Mouse (Mus musculus): ENCODE data around the gene Psmc3. TPM values are rescaled to one million over a fixed set of nuclear protein-coding genes. Genes with fewer than 3 reads are reported as not detected.
"Not testable (repeated sequence)": the region's sequence is repeated elsewhere in the genome, so short reads cannot be mapped to it uniquely, and the experiment has no call there.

Gene Psmc3
- polyA plus RNA-seq, 1 experiment from 2014 or later = 246 TPM

- Histone ChIP-seq H3K9ac (no peak overlapping the region), H3K4me3 (no peak overlapping the region), H3K27me3 (no peaks in the 10 kb centered on the region), H3K27ac (replicated peaks) (no peak overlapping the region), H3K4me2 (no peak overlapping the region), H3K9me3 (no peaks in the 10 kb centered on the region), H3K4me1 (replicated peaks) (no peaks in the 10 kb centered on the region), H3K36me3 (no peaks in the 10 kb centered on the region)
- WGBS = 92% methylated on average over 5 of the region's 5 CpGs
- ATAC-seq (ENCODE audit: low read depth) = no peak
Measured at GRCm38 (mm10) chr2:91109241-91109640, 55.4 kb downstream of the Psmc3 start.

GRCm38 (mm10) chr2:91109807-91110385, 56.1 kb downstream of the Psmc3 start:
- Histone ChIP-seq H3K36me3 (no peaks in the 10 kb centered on the region), H3K4me2 (no peak overlapping the region), H3K4me3 (no peak overlapping the region), H3K9ac (no peak overlapping the region), H3K4me1 (replicated peaks) (0 out of 2 replicates have a peak, but pooled peaks cover under 1% of the 10 kb centered on the region), H3K27me3 (no peaks in the 10 kb centered on the region), H3K27ac (replicated peaks) (no peak overlapping the region), H3K9me3 (no peaks in the 10 kb centered on the region)
- 89% methylated on average over 5 of the region's 5 CpGs for WGBS
- ATAC-seq (ENCODE audit: low read depth) = no peak

GRCm38 (mm10) chr2:91110429-91110828, 56.6 kb downstream of the Psmc3 start:
- H3K9me3 ChIP-seq = no peaks in the 10 kb centered on the region
- H3K36me3 ChIP-seq = no peaks in the 10 kb centered on the region
- H3K27ac ChIP-seq (replicated peaks) = no peak overlapping the region
- peaks cover 6% of the 10 kb centered on the region for H3K4me1 ChIP-seq (replicated peaks)
- H3K4me3 ChIP-seq = no peak overlapping the region
- no peak for ATAC-seq (ENCODE audit: low read depth)
- WGBS = 75% methylated on average over 6 of the region's 6 CpGs
- H3K4me2 ChIP-seq = no peak overlapping the region
- no peak overlapping the region for H3K9ac ChIP-seq
- no peaks in the 10 kb centered on the region; the same call in 1 of the 2 replicates for H3K27me3 ChIP-seq

GRCm38 (mm10) chr2:91111832-91112231, 58.0 kb downstream of the Psmc3 start:
- not testable (repeated sequence) for ATAC-seq (ENCODE audit: low read depth); H3K27me3 ChIP-seq; H3K27ac ChIP-seq (replicated peaks); H3K9me3 ChIP-seq; H3K4me2 ChIP-seq; H3K9ac ChIP-seq; H3K36me3 ChIP-seq; H3K4me3 ChIP-seq; H3K4me1 ChIP-seq (replicated peaks)
- WGBS = 98% methylated on average over 3 of the region's 3 CpGs

- Histone ChIP-seq H3K27ac (replicated peaks) (no peak overlapping the region), H3K9me3 (no peaks in the 10 kb centered on the region), H3K36me3 (no peaks in the 10 kb centered on the region), H3K4me2 (no peak overlapping the region), H3K4me1 (replicated peaks) (peaks cover 8% of the 10 kb centered on the region), H3K9ac (no peak overlapping the region), H3K4me3 (no peak overlapping the region), H3K27me3 (peaks cover 6% of the 10 kb centered on the region; the same call in 1 of the 2 replicates)
- WGBS = 60% methylated on average over 4 of the region's 4 CpGs
- ATAC-seq (ENCODE audit: low read depth) = no peak
Measured at GRCm38 (mm10) chr2:91112491-91112890, 58.7 kb downstream of the Psmc3 start.

- Histone ChIP-seq H3K9me3 (no peaks in the 10 kb centered on the region), H3K27ac (replicated peaks) (no peak overlapping the region), H3K9ac (no peak overlapping the region), H3K36me3 (no peaks in the 10 kb centered on the region), H3K4me2 (no peak overlapping the region), H3K4me3 (no peak overlapping the region), H3K4me1 (replicated peaks) (peaks cover 8% of the 10 kb centered on the region), H3K27me3 (peaks cover 6% of the 10 kb centered on the region; the same call in 1 of the 2 replicates)
- WGBS = 80% methylated on average over 10 of the region's 10 CpGs
- ATAC-seq (ENCODE audit: low read depth) = 0 out of 2 replicates have a peak, but pooled peaks have one; percentile 12
Measured at GRCm38 (mm10) chr2:91113334-91113733, 59.5 kb downstream of the Psmc3 start.

- Histone ChIP-seq H3K27ac (replicated peaks) (no peak overlapping the region), H3K9me3 (no peaks in the 10 kb centered on the region), H3K27me3 (peaks cover 6% of the 10 kb centered on the region; the same call in 1 of the 2 replicates), H3K36me3 (no peaks in the 10 kb centered on the region), H3K4me3 (no peak overlapping the region), H3K4me1 (replicated peaks) (peaks cover 8% of the 10 kb centered on the region), H3K9ac (no peak overlapping the region), H3K4me2 (no peak overlapping the region)
- no peak for ATAC-seq (ENCODE audit: low read depth)
- WGBS = 75% methylated on average over 6 of the region's 6 CpGs
Measured at GRCm38 (mm10) chr2:91113852-91114251, 60.0 kb downstream of the Psmc3 start.

GRCm38 (mm10) chr2:91114781-91115577, 61.2 kb downstream of the Psmc3 start:
- peak overlapping the region; percentile 67 for H3K4me2 ChIP-seq
- no peak overlapping the region for H3K27ac ChIP-seq (replicated peaks)
- 9% methylated on average over 40 of the region's 42 CpGs for WGBS
- H3K27me3 ChIP-seq = peaks cover 6% of the 10 kb centered on the region; the same call in 1 of the 2 replicates
- H3K4me3 ChIP-seq = peak overlapping the region; percentile 38
- ATAC-seq (ENCODE audit: low read depth) = peak; percentile 68; the same call in 1 of the 2 replicates
- no peaks in the 10 kb centered on the region for H3K9me3 ChIP-seq
- peaks cover 8% of the 10 kb centered on the region for H3K4me1 ChIP-seq (replicated peaks)
- H3K9ac ChIP-seq = peak overlapping the region; percentile 63
- H3K36me3 ChIP-seq = no peaks in the 10 kb centered on the region

- 33% methylated on average over 12 of the region's 12 CpGs for whole genome bisulfite sequencing
- Histone ChIP-seq H3K9ac (peak overlapping the region; percentile 63), H3K4me1 (replicated peaks) (peaks cover 8% of the 10 kb centered on the region), H3K4me3 (peak overlapping the region; percentile 38), H3K9me3 (no peaks in the 10 kb centered on the region), H3K27me3 (peaks cover 6% of the 10 kb centered on the region; the same call in 1 of the 2 replicates), H3K36me3 (no peaks in the 10 kb centered on the region), H3K27ac (replicated peaks) (no peak overlapping the region), H3K4me2 (peak overlapping the region; percentile 67)
- ATAC-seq (ENCODE audit: low read depth) = no peak
Measured at GRCm38 (mm10) chr2:91115578-91115970, 61.8 kb downstream of the Psmc3 start.

Other genes with a start within 250 kb of the Psmc3 start
- gene Mtch2, start 206.9 kb upstream of the Psmc3 start, polyA plus RNA-seq (2015; fragmentation: Nextera tagmentation; extraction: Ambion mirVana) = 257 and 263 TPM in 2 replicates
- gene C1qtnf4, start 168.1 kb upstream of the Psmc3 start, polyA plus RNA-seq (2015; fragmentation: Nextera tagmentation; extraction: Ambion mirVana) = 94.0 and 113 TPM in 2 replicates
- 51.2 and 51.6 TPM in 2 replicates for gene Kbtbd4, start 149.3 kb upstream of the Psmc3 start, polyA plus RNA-seq (2015; fragmentation: Nextera tagmentation; extraction: Ambion mirVana)
- 211 and 216 TPM in 2 replicates for gene Ndufs3, start 149.2 kb upstream of the Psmc3 start, polyA plus RNA-seq (2015; fragmentation: Nextera tagmentation; extraction: Ambion mirVana)
- 104 and 112 TPM in 2 replicates for gene Celf1, start 113.6 kb upstream of the Psmc3 start, polyA plus RNA-seq (2015; fragmentation: Nextera tagmentation; extraction: Ambion mirVana)
- 2.1 and 3.0 TPM in 2 replicates for gene Rapsn, start 18.4 kb upstream of the Psmc3 start, polyA plus RNA-seq (2015; fragmentation: Nextera tagmentation; extraction: Ambion mirVana)
- gene Slc39a13, start 16.4 kb downstream of the Psmc3 start, polyA plus RNA-seq (2015; fragmentation: Nextera tagmentation; extraction: Ambion mirVana) = 31.1 and 31.5 TPM in 2 replicates
- 5.2 and 6.0 TPM in 2 replicates for gene Spi1, start 28.4 kb downstream of the Psmc3 start, polyA plus RNA-seq (2015; fragmentation: Nextera tagmentation; extraction: Ambion mirVana)
- 0.22 and 0.56 TPM in 2 replicates for gene Mybpc3, start 64.1 kb downstream of the Psmc3 start, polyA plus RNA-seq (2015; fragmentation: Nextera tagmentation; extraction: Ambion mirVana)
- 47.3 and 51.6 TPM in 2 replicates for gene Madd, start 129.8 kb downstream of the Psmc3 start, polyA plus RNA-seq (2015; fragmentation: Nextera tagmentation; extraction: Ambion mirVana)
- 1.1 and 1.5 TPM in 2 replicates for gene Nr1h3, start 148.8 kb downstream of the Psmc3 start, polyA plus RNA-seq (2015; fragmentation: Nextera tagmentation; extraction: Ambion mirVana)
- 37.2 and 43.3 TPM in 2 replicates for gene Acp2, start 148.9 kb downstream of the Psmc3 start, polyA plus RNA-seq (2015; fragmentation: Nextera tagmentation; extraction: Ambion mirVana)
- 11.7 and 14.1 TPM in 2 replicates for gene Ddb2, start 183.0 kb downstream of the Psmc3 start, polyA plus RNA-seq (2015; fragmentation: Nextera tagmentation; extraction: Ambion mirVana)
- gene Pacsin3, start 201.9 kb downstream of the Psmc3 start, polyA plus RNA-seq (2015; fragmentation: Nextera tagmentation; extraction: Ambion mirVana) = 14.8 and 15.3 TPM in 2 replicates
- gene Arfgap2, start 211.0 kb downstream of the Psmc3 start, polyA plus RNA-seq (2015; fragmentation: Nextera tagmentation; extraction: Ambion mirVana) = 64.5 and 67.0 TPM in 2 replicates

All from neural tube, embryonic 13.5 days (tissue).